Mouse (Mus musculus) bone marrow, adult 2 months (tissue): ENCODE measurements around the gene Rfx1.

Experiments used
- CTCF ChIP-seq: fragments of 200-500 bp; IDR thresholded peaks from 2 replicates; pipeline ENCODE4 v1.5.1; 2011; ENCODE audit warnings: low read length, control low read depth; ENCODE audit not compliant: control insufficient read depth, insufficient read depth
- POLR2A ChIP-seq: fragments of 200-500 bp; IDR thresholded peaks from 2 replicates; pipeline ENCODE4 v1.6.1; 2011; ENCODE audit warnings: low read depth, mild to moderate bottlenecking, control low read depth, low read length, borderline replicate concordance; ENCODE audit not compliant: control insufficient read depth

DNA sequence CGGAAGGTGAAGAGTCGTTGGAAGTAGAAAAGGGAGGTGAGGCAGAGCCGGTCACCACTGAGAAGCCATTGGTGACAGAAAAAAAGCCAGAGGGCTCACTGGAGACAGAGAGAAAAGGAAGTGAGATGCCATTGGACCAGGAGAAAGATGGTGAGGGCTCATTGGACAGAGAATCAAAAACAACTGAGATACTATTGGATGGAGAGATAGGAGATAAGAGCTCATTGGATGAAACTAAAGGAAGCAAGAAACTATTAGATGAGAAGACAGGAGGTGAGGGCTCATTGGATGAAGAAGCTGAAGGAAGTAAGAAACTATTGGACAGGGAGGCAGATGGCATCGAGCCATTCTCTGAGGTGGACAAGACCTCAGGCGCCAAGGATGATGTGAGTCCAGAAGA lies 37.4 kb upstream of the Rfx1 start:
- TF ChIP-seq CTCF (no peak), POLR2A (no peak)
